Mouse (Mus musculus): ENCODE data around the gene Alcam. TPM values are rescaled to one million over a fixed set of nuclear protein-coding genes. Genes with fewer than 3 reads are reported as not detected.

Alcam gene
- polyA plus RNA-seq, 1 experiment from 2014 or later: 29.4 TPM

DNA sequence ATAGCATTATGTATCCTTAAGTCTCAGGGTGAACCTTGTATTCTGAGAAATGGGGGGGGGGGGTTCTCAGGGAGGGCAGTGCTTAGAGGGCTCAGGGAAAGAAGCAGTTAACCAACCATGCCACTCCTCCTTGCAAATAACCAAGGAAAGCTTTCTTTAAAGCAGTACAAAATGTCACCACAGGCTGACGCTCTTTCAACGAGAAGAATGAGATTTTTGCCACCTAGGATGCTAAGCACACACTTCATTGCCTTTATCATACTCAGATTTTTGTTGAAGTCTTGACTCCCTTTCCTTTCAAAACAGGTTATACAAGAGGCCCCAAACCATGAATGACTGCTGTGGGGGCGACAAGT, 4.0 kb downstream of the Alcam start:
- Histone ChIP-seq H3K9me3 (ENCODE audit: control insufficient read depth, low read length) (no peaks in the 10 kb centered on the region), H3K4me1 (ENCODE audit: control insufficient read depth, insufficient read depth, low read length) (peaks cover 6% of the 10 kb centered on the region; the same call in 1 of the 2 replicates), H3K27ac (ENCODE audit: low read depth, low read length) (no peak overlapping the region), H3K4me3 (ENCODE audit: low read depth, low read length) (peak overlapping the region; percentile 52), H3K4me2 (ENCODE audit: low read depth) (peak overlapping the region; percentile 60), H3K9ac (ENCODE audit: low read length) (no peak overlapping the region), H3K36me3 (ENCODE audit: control insufficient read depth, insufficient read depth, low read length) (no peaks in the 10 kb centered on the region), H3K27me3 (ENCODE audit: control insufficient read depth, insufficient read depth, low read length) (peaks cover 9% of the 10 kb centered on the region; the same call in 1 of the 2 replicates)
- no peak for ATAC-seq (ENCODE audit: insufficient read depth, low FRiP score, low TSS enrichment)
- WGBS: 2% methylated on average over 3 of the region's 3 CpGs
- DNase-seq (ENCODE audit: low spot score): no peak

GRCm38 (mm10) chr16:52445984-52446383, 7.9 kb downstream of the Alcam start:
- ATAC-seq (ENCODE audit: insufficient read depth, low FRiP score, low TSS enrichment) (no peak), DNase-seq (ENCODE audit: low spot score) (no peak)
- 91% methylated on average over 3 of the region's 3 CpGs for WGBS

DNA sequence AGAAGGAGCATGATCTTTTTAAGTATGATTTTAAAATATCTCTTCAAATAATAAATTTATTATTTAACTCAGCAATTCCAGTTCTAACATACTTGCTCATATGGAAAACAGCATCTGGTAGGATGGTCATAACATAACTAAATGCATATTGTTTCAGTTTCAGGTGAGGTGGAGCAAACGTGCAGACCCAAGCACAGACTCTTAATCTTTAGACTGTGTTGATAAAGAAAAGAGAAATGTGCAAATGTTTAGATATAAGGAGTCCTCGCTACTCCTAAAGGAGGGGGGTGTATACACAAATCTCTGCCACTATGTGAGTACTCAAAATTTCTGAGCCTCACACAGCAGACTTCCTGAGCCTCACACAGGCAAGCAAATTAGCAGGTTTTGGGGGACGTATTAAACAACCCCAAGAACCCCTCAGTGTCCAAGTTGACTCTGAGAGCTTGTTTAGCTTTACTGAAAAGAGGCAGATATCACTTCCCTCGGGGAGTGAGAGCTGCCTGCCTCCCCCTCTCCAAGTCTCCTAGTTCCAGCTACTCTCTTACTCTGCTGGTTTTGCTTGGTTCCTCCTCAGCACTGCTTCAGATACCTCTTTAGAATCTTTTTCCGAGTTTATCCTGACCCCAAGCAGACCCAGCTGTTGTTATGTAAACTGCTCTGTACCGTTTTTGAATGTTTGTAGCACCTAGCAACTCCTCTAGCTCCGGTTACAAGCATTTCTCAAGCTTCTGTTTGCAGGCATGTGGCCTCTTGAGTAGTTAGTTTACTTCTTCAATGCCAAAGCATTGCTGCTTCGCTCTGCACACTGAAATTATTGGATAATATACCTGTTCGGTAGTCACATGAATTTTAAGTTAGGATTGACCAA, 10.0 kb downstream of the Alcam start:
- Histone ChIP-seq H3K27me3 (ENCODE audit: control insufficient read depth, insufficient read depth, low read length) (no peaks in the 10 kb centered on the region), H3K4me2 (ENCODE audit: low read depth) (no peak overlapping the region), H3K36me3 (ENCODE audit: control insufficient read depth, insufficient read depth, low read length) (no peaks in the 10 kb centered on the region), H3K27ac (ENCODE audit: low read depth, low read length) (no peak overlapping the region), H3K4me3 (ENCODE audit: low read depth, low read length) (no peak overlapping the region), H3K9me3 (ENCODE audit: control insufficient read depth, low read length) (no peaks in the 10 kb centered on the region), H3K4me1 (ENCODE audit: control insufficient read depth, insufficient read depth, low read length) (no peaks in the 10 kb centered on the region), H3K9ac (ENCODE audit: low read length) (no peak overlapping the region)
- no peak for DNase-seq (ENCODE audit: low spot score)
- WGBS: 55% methylated on average over 9 of the region's 9 CpGs
- no peak for ATAC-seq (ENCODE audit: insufficient read depth, low FRiP score, low TSS enrichment)

More at GRCm38 (mm10) chr16:52445984-52446383, 7.9 kb downstream of the Alcam start:
- Histone ChIP-seq H3K4me1 (ENCODE audit: control insufficient read depth, insufficient read depth, low read length) (no peaks in the 10 kb centered on the region), H3K36me3 (ENCODE audit: control insufficient read depth, insufficient read depth, low read length) (no peaks in the 10 kb centered on the region), H3K4me2 (ENCODE audit: low read depth) (no peak overlapping the region), H3K9ac (ENCODE audit: low read length) (no peak overlapping the region), H3K27me3 (ENCODE audit: control insufficient read depth, insufficient read depth, low read length) (no peaks in the 10 kb centered on the region), H3K4me3 (ENCODE audit: low read depth, low read length) (no peak overlapping the region), H3K9me3 (ENCODE audit: control insufficient read depth, low read length) (no peaks in the 10 kb centered on the region), H3K27ac (ENCODE audit: low read depth, low read length) (no peak overlapping the region)

DNA sequence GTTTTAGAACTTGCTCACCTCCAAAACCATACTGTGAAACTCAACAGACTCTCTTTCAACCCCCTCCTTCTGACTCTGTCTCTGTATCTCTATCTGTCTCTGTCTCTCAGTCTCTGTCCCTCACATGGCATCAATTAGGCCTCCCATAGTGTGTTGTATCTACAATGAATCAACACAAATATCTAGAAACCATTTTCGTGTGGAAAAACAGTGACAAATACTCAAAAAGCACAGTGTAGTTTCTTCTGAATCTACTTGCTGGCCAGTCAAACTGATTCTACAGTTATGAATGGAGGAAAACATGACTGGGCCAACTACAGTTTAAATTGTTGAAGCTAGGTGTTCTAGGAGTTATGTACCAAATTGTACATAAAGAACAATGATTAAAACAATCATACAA, 10.8 kb downstream of the Alcam start:
- Histone ChIP-seq H3K27me3 (ENCODE audit: control insufficient read depth, insufficient read depth, low read length) (no peaks in the 10 kb centered on the region), H3K9ac (ENCODE audit: low read length) (no peak overlapping the region), H3K4me1 (ENCODE audit: control insufficient read depth, insufficient read depth, low read length) (no peaks in the 10 kb centered on the region), H3K27ac (ENCODE audit: low read depth, low read length) (no peak overlapping the region), H3K9me3 (ENCODE audit: control insufficient read depth, low read length) (no peaks in the 10 kb centered on the region), H3K36me3 (ENCODE audit: control insufficient read depth, insufficient read depth, low read length) (no peaks in the 10 kb centered on the region), H3K4me3 (ENCODE audit: low read depth, low read length) (no peak overlapping the region), H3K4me2 (ENCODE audit: low read depth) (no peak overlapping the region)
- ATAC-seq (ENCODE audit: insufficient read depth, low FRiP score, low TSS enrichment): no peak
- WGBS: 79% methylated on average over 1 of the region's 1 CpGs
- no peak for DNase-seq (ENCODE audit: low spot score)

DNA sequence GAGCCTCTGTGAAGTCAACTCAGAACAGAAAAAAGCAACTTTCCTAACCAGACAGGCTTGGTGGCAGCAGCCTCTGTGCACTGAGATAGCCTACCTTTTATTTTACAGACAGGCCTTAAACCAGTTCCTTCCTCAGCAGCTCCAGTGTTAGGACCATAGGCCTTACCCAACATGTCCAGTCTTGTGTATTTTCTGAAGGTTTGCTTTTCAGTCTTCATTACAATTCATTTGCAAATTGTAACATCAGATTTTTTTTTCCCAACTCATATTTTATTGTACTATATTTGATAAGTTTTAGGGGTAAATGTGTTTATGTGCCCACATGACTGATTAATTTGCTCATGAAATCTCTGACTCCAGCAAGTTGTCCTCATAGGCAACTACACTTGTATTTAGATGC, 14.3 kb downstream of the Alcam start:
- Histone ChIP-seq H3K36me3 (ENCODE audit: control insufficient read depth, insufficient read depth, low read length) (no peaks in the 10 kb centered on the region), H3K4me3 (ENCODE audit: low read depth, low read length) (no peak overlapping the region), H3K4me2 (ENCODE audit: low read depth) (no peak overlapping the region), H3K9me3 (ENCODE audit: control insufficient read depth, low read length) (no peaks in the 10 kb centered on the region), H3K27ac (ENCODE audit: low read depth, low read length) (no peak overlapping the region), H3K27me3 (ENCODE audit: control insufficient read depth, insufficient read depth, low read length) (no peaks in the 10 kb centered on the region), H3K4me1 (ENCODE audit: control insufficient read depth, insufficient read depth, low read length) (no peaks in the 10 kb centered on the region), H3K9ac (ENCODE audit: low read length) (no peak overlapping the region)
- DNase-seq (ENCODE audit: low spot score) (no peak), ATAC-seq (ENCODE audit: insufficient read depth, low FRiP score, low TSS enrichment) (no peak)

DNA sequence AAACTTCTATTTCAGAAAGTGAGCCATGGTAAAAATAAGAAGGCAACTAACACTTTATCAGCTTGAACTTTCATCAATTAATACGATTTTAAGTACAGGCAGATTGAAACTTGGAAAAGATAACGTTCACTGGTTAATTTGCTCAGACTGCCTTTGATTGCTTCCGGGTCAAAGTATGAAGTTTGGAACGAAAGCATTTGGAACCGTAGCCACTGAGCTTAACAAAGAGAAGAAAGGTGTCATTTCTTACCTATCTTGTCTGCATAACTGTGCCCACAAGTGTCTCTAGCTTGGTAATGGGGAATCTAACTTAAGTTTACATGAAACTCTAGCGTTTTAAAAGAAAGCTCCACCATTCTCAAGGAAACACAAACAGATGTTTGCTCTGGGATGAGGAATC, 14.9 kb downstream of the Alcam start:
- Histone ChIP-seq H3K27ac (ENCODE audit: low read depth, low read length) (no peak overlapping the region), H3K9ac (ENCODE audit: low read length) (no peak overlapping the region), H3K4me1 (ENCODE audit: control insufficient read depth, insufficient read depth, low read length) (no peaks in the 10 kb centered on the region), H3K4me2 (ENCODE audit: low read depth) (no peak overlapping the region), H3K27me3 (ENCODE audit: control insufficient read depth, insufficient read depth, low read length) (no peaks in the 10 kb centered on the region), H3K9me3 (ENCODE audit: control insufficient read depth, low read length) (no peaks in the 10 kb centered on the region), H3K4me3 (ENCODE audit: low read depth, low read length) (no peak overlapping the region), H3K36me3 (ENCODE audit: control insufficient read depth, insufficient read depth, low read length) (no peaks in the 10 kb centered on the region)
- 89% methylated on average over 6 of the region's 6 CpGs for WGBS
- ATAC-seq (ENCODE audit: insufficient read depth, low FRiP score, low TSS enrichment): no peak
- DNase-seq (ENCODE audit: low spot score): no peak

GRCm38 (mm10) chr16:52438216-52438904, 15.5 kb downstream of the Alcam start:
- ATAC-seq (ENCODE audit: insufficient read depth, low FRiP score, low TSS enrichment) (no peak), DNase-seq (ENCODE audit: low spot score) (no peak)
- H3K9me3 ChIP-seq (ENCODE audit: control insufficient read depth, low read length): no peaks in the 10 kb centered on the region
- no peak overlapping the region for H3K4me2 ChIP-seq (ENCODE audit: low read depth)
- H3K27ac ChIP-seq (ENCODE audit: low read depth, low read length): no peak overlapping the region
- no peak overlapping the region for H3K9ac ChIP-seq (ENCODE audit: low read length)
- H3K4me1 ChIP-seq (ENCODE audit: control insufficient read depth, insufficient read depth, low read length): no peaks in the 10 kb centered on the region
- H3K4me3 ChIP-seq (ENCODE audit: low read depth, low read length): no peak overlapping the region
- 75% methylated on average over 6 of the region's 6 CpGs for WGBS
- H3K27me3 ChIP-seq (ENCODE audit: control insufficient read depth, insufficient read depth, low read length): no peaks in the 10 kb centered on the region
- no peaks in the 10 kb centered on the region for H3K36me3 ChIP-seq (ENCODE audit: control insufficient read depth, insufficient read depth, low read length)

GRCm38 (mm10) chr16:52433189-52433588, 20.7 kb downstream of the Alcam start:
- Histone ChIP-seq H3K27me3 (ENCODE audit: control insufficient read depth, insufficient read depth, low read length) (no peaks in the 10 kb centered on the region), H3K36me3 (ENCODE audit: control insufficient read depth, insufficient read depth, low read length) (no peaks in the 10 kb centered on the region), H3K27ac (ENCODE audit: low read depth, low read length) (no peak overlapping the region), H3K4me2 (ENCODE audit: low read depth) (no peak overlapping the region), H3K4me1 (ENCODE audit: control insufficient read depth, insufficient read depth, low read length) (no peaks in the 10 kb centered on the region), H3K9me3 (ENCODE audit: control insufficient read depth, low read length) (no peaks in the 10 kb centered on the region), H3K9ac (ENCODE audit: low read length) (no peak overlapping the region), H3K4me3 (ENCODE audit: low read depth, low read length) (no peak overlapping the region)
- WGBS: 64% methylated on average over 11 of the region's 11 CpGs
- DNase-seq (ENCODE audit: low spot score) (no peak), ATAC-seq (ENCODE audit: insufficient read depth, low FRiP score, low TSS enrichment) (no peak)

DNA sequence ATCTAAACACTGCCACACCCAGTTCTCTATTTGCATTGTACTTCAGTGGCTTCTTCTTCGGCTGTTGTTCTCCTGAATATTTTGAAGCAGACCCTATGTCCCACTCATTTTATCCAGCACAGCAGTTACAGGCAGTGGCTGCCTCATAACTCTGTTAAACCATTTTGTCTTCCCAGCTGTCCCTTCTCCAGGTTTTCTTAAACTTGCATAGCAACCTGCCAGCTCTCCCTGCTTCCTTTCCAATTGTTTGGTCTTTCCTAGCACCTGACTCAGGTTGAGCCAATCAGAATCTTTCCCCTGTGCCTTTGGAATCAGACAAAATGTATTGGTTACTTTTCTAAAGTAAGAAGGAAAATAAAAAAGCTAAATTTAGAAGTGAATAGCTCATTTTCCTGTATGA, 21.8 kb downstream of the Alcam start:
- DNase-seq (ENCODE audit: low spot score) (no peak), ATAC-seq (ENCODE audit: insufficient read depth, low FRiP score, low TSS enrichment) (no peak)
- no peak overlapping the region for H3K4me3 ChIP-seq (ENCODE audit: low read depth, low read length)
- no peak overlapping the region for H3K4me2 ChIP-seq (ENCODE audit: low read depth)
- no peak overlapping the region for H3K27ac ChIP-seq (ENCODE audit: low read depth, low read length)
- no peaks in the 10 kb centered on the region for H3K36me3 ChIP-seq (ENCODE audit: control insufficient read depth, insufficient read depth, low read length)
- H3K9me3 ChIP-seq (ENCODE audit: control insufficient read depth, low read length): no peaks in the 10 kb centered on the region
- WGBS: 94% methylated on average over 1 of the region's 1 CpGs
- H3K9ac ChIP-seq (ENCODE audit: low read length): no peak overlapping the region
- H3K4me1 ChIP-seq (ENCODE audit: control insufficient read depth, insufficient read depth, low read length): no peaks in the 10 kb centered on the region
- no peaks in the 10 kb centered on the region for H3K27me3 ChIP-seq (ENCODE audit: control insufficient read depth, insufficient read depth, low read length)

Data from neural tube, embryonic 11.5 days (tissue).